Mouse (Mus musculus) brain, embryonic 14.5 days (tissue): ENCODE results near the gene Inpp1.

Experiments used
- CTCF ChIP-seq: fragments of 200-500 bp; IDR thresholded peaks from 2 replicates; pipeline ENCODE4 v1.5.1; 2012; ENCODE audit warnings: inconsistent platforms, mild to moderate bottlenecking, moderate library complexity, borderline replicate concordance; ENCODE audit not compliant: insufficient read depth, insufficient read length; ENCODE audit errors: extremely low read depth
- POLR2A ChIP-seq: fragments of 200-500 bp; IDR thresholded peaks from 2 replicates; pipeline ENCODE4 v1.6.1; 2012; ENCODE audit warnings: mild to moderate bottlenecking, inconsistent platforms, borderline replicate concordance; ENCODE audit not compliant: poor library complexity, insufficient read depth, insufficient read length, severe bottlenecking; ENCODE audit errors: extremely low read depth

DNA sequence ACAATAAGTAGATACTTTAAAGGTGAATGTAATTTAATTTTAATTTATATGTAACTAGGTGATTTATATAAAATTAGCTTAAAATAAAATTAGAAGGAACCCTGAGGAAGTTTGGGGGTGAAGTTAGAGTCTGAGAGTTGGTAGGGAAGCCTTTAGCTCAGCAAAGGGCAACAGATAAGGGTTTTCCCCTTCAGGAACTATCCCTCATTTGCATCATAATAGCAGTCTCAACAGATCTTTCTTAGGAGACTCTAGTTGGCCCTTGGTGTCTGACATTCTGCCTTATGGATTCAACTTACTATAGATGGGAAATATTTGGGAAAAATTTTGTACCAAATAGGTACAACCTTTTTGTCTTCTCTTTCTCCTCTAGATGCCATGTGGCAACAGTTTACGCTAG, 46.7 kb upstream of the Inpp1 start:
- no peak for TF ChIP-seq CTCF
- no peak for TF ChIP-seq POLR2A
